Mouse (Mus musculus): Measurements from ENCODE around the gene Ptar1. TPM values are rescaled to one million over a fixed set of nuclear protein-coding genes. Genes with fewer than 3 reads are reported as not detected.

Ptar1 gene
- polyA plus RNA-seq, 2 experiments from 2014 or later = 9.1 to 13.3 TPM

- peak; percentile 54 for ATAC-seq
Measured at GRCm38 (mm10) chr19:23758554-23759321, 71.5 kb downstream of the Ptar1 start, which contains the start of gene Apba1. Gene Apba1, plus strand, starts transcription at chr19:23758887.

GRCm38 (mm10) chr19:23759322-23759945, 72.2 kb downstream of the Ptar1 start:
- peak; percentile 24 for ATAC-seq

- ATAC-seq = no peak
Measured at GRCm38 (mm10) chr19:23763371-23763770, 76.1 kb downstream of the Ptar1 start.

- no peak for ATAC-seq
Measured at GRCm38 (mm10) chr19:23764051-23764450, 76.8 kb downstream of the Ptar1 start.

- no peak for ATAC-seq
Measured at GRCm38 (mm10) chr19:23768864-23769263, 81.6 kb downstream of the Ptar1 start.

GRCm38 (mm10) chr19:23770494-23771423, 83.5 kb downstream of the Ptar1 start:
- ATAC-seq = no peak

GRCm38 (mm10) chr19:23771971-23772370, 84.7 kb downstream of the Ptar1 start:
- no peak for ATAC-seq

GRCm38 (mm10) chr19:23775356-23775755, 88.1 kb downstream of the Ptar1 start:
- no peak for ATAC-seq

GRCm38 (mm10) chr19:23779130-23779529, 91.9 kb downstream of the Ptar1 start:
- no peak for ATAC-seq

- ATAC-seq = no peak
Measured at GRCm38 (mm10) chr19:23780105-23780504, 92.9 kb downstream of the Ptar1 start.

Other genes with a start within 250 kb of the Ptar1 start
- gene Mamdc2, start 239.0 kb upstream of the Ptar1 start, polyA plus RNA-seq (2017; shearing (Covaris generic)) = not detected
- not detected for gene 1700028P14Rik, start 34.6 kb upstream of the Ptar1 start, polyA plus RNA-seq (2017; shearing (Covaris generic))
- not detected for gene Apba1, start 71.5 kb downstream of the Ptar1 start, polyA plus RNA-seq (2017; shearing (Covaris generic))

All from CD4-positive, CD25-positive, alpha-beta regulatory T cell, adult 4 months (primary cell).